Mouse (Mus musculus): ENCODE data around the gene Atxn7l3b. TPM values are rescaled to one million over a fixed set of nuclear protein-coding genes. Genes with fewer than 3 reads are reported as not detected.
A peak's percentile ranks its signal among the peaks of the same experiment; 100 is the strongest.

Gene Atxn7l3b
- polyA plus RNA-seq, 1 experiment from 2014 or later, result 244 TPM

GRCm38 (mm10) chr10:112954140-112954539 lies 25.3 kb upstream of the Atxn7l3b start:
- no peak overlapping the region for H3K9ac ChIP-seq (ENCODE audit: low read depth, low read length)
- no peaks in the 10 kb centered on the region for H3K36me3 ChIP-seq (ENCODE audit: insufficient read depth, low read length)
- H3K4me2 ChIP-seq (ENCODE audit: low read length), result no peak overlapping the region
- no peak overlapping the region for H3K27ac ChIP-seq
- no peaks in the 10 kb centered on the region for H3K27me3 ChIP-seq (ENCODE audit: insufficient read depth, low read length)
- no peak overlapping the region for H3K4me3 ChIP-seq (replicated peaks; ENCODE audit: low read depth, low read length)
- H3K9me3 ChIP-seq (replicated peaks; ENCODE audit: low read length), result no peaks in the 10 kb centered on the region
- ATAC-seq (replicated peaks; ENCODE audit: low FRiP score, low read depth) (no peak), DNase-seq (ENCODE audit: low spot score) (no peak)
- WGBS, result 63% methylated on average over 2 of the region's 2 CpGs
- H3K4me1 ChIP-seq (replicated peaks; ENCODE audit: insufficient read depth, low read length), result no peaks in the 10 kb centered on the region
- no peak for TF ChIP-seq CTCF (IDR thresholded peaks at IDR 0.05; ENCODE audit: low read depth)

GRCm38 (mm10) chr10:112948453-112948852 lies 19.7 kb upstream of the Atxn7l3b start:
- H3K27ac ChIP-seq, result no peak overlapping the region
- no peak for ATAC-seq (replicated peaks; ENCODE audit: low FRiP score, low read depth)
- DNase-seq (ENCODE audit: low spot score), result no peak
- H3K4me1 ChIP-seq (replicated peaks; ENCODE audit: insufficient read depth, low read length), result no peaks in the 10 kb centered on the region
- no peak overlapping the region for H3K4me3 ChIP-seq (replicated peaks; ENCODE audit: low read depth, low read length)
- no peak overlapping the region for H3K9ac ChIP-seq (ENCODE audit: low read depth, low read length)
- no peak overlapping the region for H3K4me2 ChIP-seq (ENCODE audit: low read length)
- no peaks in the 10 kb centered on the region for H3K27me3 ChIP-seq (ENCODE audit: insufficient read depth, low read length)
- H3K36me3 ChIP-seq (ENCODE audit: insufficient read depth, low read length), result no peaks in the 10 kb centered on the region
- H3K9me3 ChIP-seq (replicated peaks; ENCODE audit: low read length), result no peaks in the 10 kb centered on the region
- no peak for TF ChIP-seq CTCF (IDR thresholded peaks at IDR 0.05; ENCODE audit: low read depth)
- WGBS, result 89% methylated on average over 3 of the region's 3 CpGs

GRCm38 (mm10) chr10:112929222-112929615 lies 418 bp upstream of the Atxn7l3b start:
- no peaks in the 10 kb centered on the region for H3K27me3 ChIP-seq (ENCODE audit: insufficient read depth, low read length)
- H3K27ac ChIP-seq, result peak overlapping the region; percentile 94
- peaks cover 9% of the 10 kb centered on the region for H3K36me3 ChIP-seq (ENCODE audit: insufficient read depth, low read length)
- ATAC-seq (replicated peaks; ENCODE audit: low FRiP score, low read depth) (no peak), DNase-seq (ENCODE audit: low spot score) (no peak)
- 26% methylated on average over 9 of the region's 9 CpGs for WGBS
- peak overlapping the region; percentile 65 for H3K4me3 ChIP-seq (replicated peaks; ENCODE audit: low read depth, low read length)
- TF ChIP-seq CTCF (IDR thresholded peaks at IDR 0.05; ENCODE audit: low read depth), result no peak
- no peaks in the 10 kb centered on the region; the same call in 1 of the 2 replicates for H3K4me1 ChIP-seq (replicated peaks; ENCODE audit: insufficient read depth, low read length)
- H3K9ac ChIP-seq (ENCODE audit: low read depth, low read length), result peak overlapping the region; percentile 90; the same call in 1 of the 2 replicates
- peak overlapping the region; percentile 77 for H3K4me2 ChIP-seq (ENCODE audit: low read length)
- H3K9me3 ChIP-seq (replicated peaks; ENCODE audit: low read length), result no peaks in the 10 kb centered on the region

GRCm38 (mm10) chr10:112926961-112927360 lies 1.8 kb downstream of the Atxn7l3b start:
- DNase-seq (ENCODE audit: low spot score) (no peak), ATAC-seq (replicated peaks; ENCODE audit: low FRiP score, low read depth) (no peak)
- Histone ChIP-seq H3K27me3 (ENCODE audit: insufficient read depth, low read length) (no peaks in the 10 kb centered on the region), H3K4me3 (replicated peaks; ENCODE audit: low read depth, low read length) (no peak overlapping the region), H3K27ac (no peak overlapping the region), H3K9me3 (replicated peaks; ENCODE audit: low read length) (no peaks in the 10 kb centered on the region), H3K9ac (ENCODE audit: low read depth, low read length) (no peak overlapping the region), H3K4me1 (replicated peaks; ENCODE audit: insufficient read depth, low read length) (no peaks in the 10 kb centered on the region; the same call in 1 of the 2 replicates), H3K36me3 (ENCODE audit: insufficient read depth, low read length) (peaks cover 9% of the 10 kb centered on the region), H3K4me2 (ENCODE audit: low read length) (peak overlapping the region; percentile 77)
- no peak for TF ChIP-seq CTCF (IDR thresholded peaks at IDR 0.05; ENCODE audit: low read depth)

- DNase-seq (ENCODE audit: low spot score) (no peak), ATAC-seq (replicated peaks; ENCODE audit: low FRiP score, low read depth) (no peak)
- Histone ChIP-seq H3K9me3 (replicated peaks; ENCODE audit: low read length) (no peaks in the 10 kb centered on the region), H3K27me3 (ENCODE audit: insufficient read depth, low read length) (no peaks in the 10 kb centered on the region), H3K9ac (ENCODE audit: low read depth, low read length) (no peak overlapping the region), H3K4me1 (replicated peaks; ENCODE audit: insufficient read depth, low read length) (no peaks in the 10 kb centered on the region; the same call in 1 of the 2 replicates), H3K4me3 (replicated peaks; ENCODE audit: low read depth, low read length) (no peak overlapping the region), H3K27ac (no peak overlapping the region), H3K4me2 (ENCODE audit: low read length) (no peak overlapping the region), H3K36me3 (ENCODE audit: insufficient read depth, low read length) (peaks cover 9% of the 10 kb centered on the region)
- 85% methylated on average over 2 of the region's 2 CpGs for WGBS
- TF ChIP-seq CTCF (IDR thresholded peaks at IDR 0.05; ENCODE audit: low read depth), result no peak
Measured at GRCm38 (mm10) chr10:112926271-112926670, 2.5 kb downstream of the Atxn7l3b start.

- Histone ChIP-seq H3K9me3 (replicated peaks; ENCODE audit: low read length) (no peaks in the 10 kb centered on the region), H3K27me3 (ENCODE audit: insufficient read depth, low read length) (no peaks in the 10 kb centered on the region), H3K27ac (no peak overlapping the region), H3K4me3 (replicated peaks; ENCODE audit: low read depth, low read length) (no peak overlapping the region), H3K4me2 (ENCODE audit: low read length) (no peak overlapping the region), H3K9ac (ENCODE audit: low read depth, low read length) (no peak overlapping the region), H3K36me3 (ENCODE audit: insufficient read depth, low read length) (no peaks in the 10 kb centered on the region), H3K4me1 (replicated peaks; ENCODE audit: insufficient read depth, low read length) (no peaks in the 10 kb centered on the region)
- DNase-seq (ENCODE audit: low spot score), result peak; percentile 53
- TF ChIP-seq CTCF (IDR thresholded peaks at IDR 0.05; ENCODE audit: low read depth), result no peak
- no peak for ATAC-seq (replicated peaks; ENCODE audit: low FRiP score, low read depth)
- WGBS, result 48% methylated on average over 5 of the region's 5 CpGs
Measured at GRCm38 (mm10) chr10:112916575-112917190, 12.1 kb downstream of the Atxn7l3b start.

GRCm38 (mm10) chr10:112900243-112900642 lies 28.6 kb downstream of the Atxn7l3b start:
- Histone ChIP-seq H3K4me3 (replicated peaks; ENCODE audit: low read depth, low read length) (no peak overlapping the region), H3K9me3 (replicated peaks; ENCODE audit: low read length) (no peaks in the 10 kb centered on the region), H3K27ac (no peak overlapping the region), H3K27me3 (ENCODE audit: insufficient read depth, low read length) (no peaks in the 10 kb centered on the region), H3K36me3 (ENCODE audit: insufficient read depth, low read length) (no peaks in the 10 kb centered on the region), H3K4me1 (replicated peaks; ENCODE audit: insufficient read depth, low read length) (no peaks in the 10 kb centered on the region), H3K9ac (ENCODE audit: low read depth, low read length) (no peak overlapping the region), H3K4me2 (ENCODE audit: low read length) (no peak overlapping the region)
- WGBS, result 90% methylated on average over 7 of the region's 7 CpGs
- no peak for TF ChIP-seq CTCF (IDR thresholded peaks at IDR 0.05; ENCODE audit: low read depth)
- ATAC-seq (replicated peaks; ENCODE audit: low FRiP score, low read depth) (no peak), DNase-seq (ENCODE audit: low spot score) (no peak)
